Mouse (Mus musculus) lung, embryonic 16.5 days (tissue): ENCODE data around the gene Mical2. TPM values are rescaled to one million over a fixed set of nuclear protein-coding genes. Genes with fewer than 3 reads are reported as not detected.

Experiments
- ATAC-seq: fragments of 200-750 bp; cut with Nextera tagmentation; 2 replicates; pipeline ENCODE4 v1.8.0; 2017; ENCODE audit warnings: low read depth, mild to moderate bottlenecking, moderate library complexity
- H3K27ac ChIP-seq: fragments of 300-500 bp; sonication (generic); 2 replicates; pipeline ENCODE4 v1.5.1; 2014; ENCODE audit warnings: mild to moderate bottlenecking, control low read depth, low read length
- H3K27me3 ChIP-seq: fragments of 300-500 bp; sonication (generic); 2 replicates; pipeline ENCODE4 v1.6.1; 2014; ENCODE audit warnings: low read depth, low read length, mixed read lengths; ENCODE audit not compliant: control insufficient read depth, insufficient read depth
- H3K36me3 ChIP-seq: fragments of 300-500 bp; sonication (generic); 2 replicates; pipeline ENCODE4 v1.6.1; 2014; ENCODE audit warnings: low read length; ENCODE audit not compliant: control insufficient read depth, insufficient read depth
- H3K4me1 ChIP-seq: fragments of 300-500 bp; sonication (generic); replicated peaks from 2 replicates; pipeline ENCODE4 v1.6.1; 2014; ENCODE audit warnings: low read length, mixed read lengths; ENCODE audit not compliant: control insufficient read depth, insufficient read depth
- H3K4me2 ChIP-seq: fragments of 300-500 bp; sonication (generic); 2 replicates; pipeline ENCODE4 v1.6.1; 2014; ENCODE audit warnings: low read depth, low read length, control low read depth
- H3K4me3 ChIP-seq: fragments of 300-500 bp; sonication (generic); 2 replicates; pipeline ENCODE4 v1.5.1; 2014; ENCODE audit warnings: mild to moderate bottlenecking, low read length, control low read depth
- H3K9ac ChIP-seq: fragments of 300-500 bp; sonication (generic); 2 replicates; pipeline ENCODE4 v1.6.1; 2014; ENCODE audit warnings: low read length, control low read depth
- H3K9me3 ChIP-seq: fragments of 300-500 bp; sonication (generic); 2 replicates; pipeline ENCODE4 v1.6.1; 2016; ENCODE audit warnings: low read length; ENCODE audit not compliant: control insufficient read depth
- WGBS: fragments of 180-500 bp; shearing (Covaris S2); extraction: QIAGEN DNeasy Blood & Tissue Kit; methylation state at CpG from one replicate; pipeline ENCODE4 v1.1.7; 2014; 5-methylcytosine and 5-hydroxymethylcytosine counted together
- polyA plus RNA-seq: library from polyadenylated mRNA; unstranded; fragments of >200 nt; fragmentation: Nextera tagmentation; extraction: Ambion mirVana; gene quantifications from 2 replicates; pipeline ENCODE4 v1.2.1, GENCODE M21; 2015

Gene Mical2
- polyA plus RNA-seq, 1 experiment from 2014 or later, result 27.3 TPM

DNA sequence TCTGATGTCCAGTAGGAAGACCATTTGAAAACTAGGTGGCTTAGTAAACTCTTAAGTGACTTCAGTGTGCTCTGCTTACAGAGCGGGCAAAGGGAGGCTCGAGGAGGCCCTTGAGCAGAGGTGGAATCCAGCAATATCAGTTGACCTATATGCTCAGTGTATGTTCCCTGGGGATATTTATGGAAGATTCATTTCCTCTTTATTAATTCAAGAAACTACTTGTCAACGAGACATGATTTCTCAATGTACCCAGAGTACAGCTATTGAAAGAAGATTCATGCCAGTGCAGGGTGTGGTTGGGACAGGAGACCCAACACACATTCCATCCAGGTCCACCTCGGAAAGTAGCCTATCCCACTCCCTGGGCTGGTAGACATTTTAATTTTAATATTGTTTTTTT lies 231.7 kb downstream of the Mical2 start:
- Histone ChIP-seq H3K4me1 (peaks cover 30% of the 10 kb centered on the region), H3K9ac (no peak overlapping the region), H3K4me3 (no peak overlapping the region), H3K4me2 (no peak overlapping the region), H3K27me3 (no peaks in the 10 kb centered on the region), H3K36me3 (no peaks in the 10 kb centered on the region), H3K27ac (no peak overlapping the region), H3K9me3 (no peaks in the 10 kb centered on the region)
- ATAC-seq, result no peak
- WGBS, result 68% methylated on average over 4 of the region's 4 CpGs

DNA sequence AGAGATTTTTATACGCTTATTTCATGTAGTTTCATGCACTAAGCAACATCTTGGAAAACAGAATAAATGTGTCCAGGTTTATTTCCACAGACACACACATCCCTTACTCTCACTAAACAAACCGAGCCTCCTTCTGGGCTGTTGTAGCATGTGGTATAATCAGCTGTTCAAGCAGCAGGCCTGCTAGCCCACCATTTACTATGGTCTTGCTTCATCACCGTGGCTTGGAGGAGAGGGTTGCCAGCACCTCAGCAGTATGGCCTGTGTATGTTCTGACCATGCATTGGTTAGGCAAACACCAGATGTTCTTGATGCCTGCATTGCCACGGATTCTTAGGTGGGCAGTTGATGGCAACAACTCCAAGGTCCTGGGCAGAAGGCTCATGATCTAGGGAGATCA lies 232.3 kb downstream of the Mical2 start:
- H3K4me2 ChIP-seq, result no peak overlapping the region

DNA sequence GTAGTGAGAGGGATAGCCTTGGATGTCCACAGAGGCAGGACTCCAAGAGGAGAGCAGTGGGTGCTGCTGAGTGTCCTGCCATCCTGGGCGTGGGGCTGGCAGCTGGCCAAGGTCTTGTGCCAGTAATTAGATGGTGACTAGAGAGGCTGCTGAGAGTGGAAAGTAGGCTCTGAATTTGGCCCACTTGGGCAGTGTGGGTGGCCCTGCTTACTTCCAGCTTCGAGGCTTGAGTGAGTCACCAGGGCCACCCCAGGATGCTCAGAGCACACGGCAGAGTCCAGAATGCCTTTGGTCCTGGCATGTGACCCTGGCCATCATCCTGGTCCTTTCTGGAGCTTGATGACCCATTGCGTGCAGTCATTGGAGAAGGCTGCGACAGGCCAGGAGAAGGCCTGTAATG lies 232.8 kb downstream of the Mical2 start:
- Histone ChIP-seq H3K27ac (no peak overlapping the region), H3K36me3 (no peaks in the 10 kb centered on the region), H3K4me3 (no peak overlapping the region), H3K4me1 (peaks cover 38% of the 10 kb centered on the region), H3K9ac (no peak overlapping the region), H3K9me3 (no peaks in the 10 kb centered on the region), H3K27me3 (no peaks in the 10 kb centered on the region), H3K4me2 (no peak overlapping the region)
- WGBS, result 60% methylated on average over 5 of the region's 5 CpGs
- ATAC-seq, result no peak

More for the DNA sequence above, 232.3 kb downstream of the Mical2 start:
- no peak for ATAC-seq
- Histone ChIP-seq H3K9me3 (no peaks in the 10 kb centered on the region), H3K4me1 (peaks cover 35% of the 10 kb centered on the region), H3K27me3 (no peaks in the 10 kb centered on the region), H3K36me3 (no peaks in the 10 kb centered on the region), H3K27ac (no peak overlapping the region), H3K4me3 (no peak overlapping the region), H3K9ac (no peak overlapping the region)
- 84% methylated on average over 4 of the region's 4 CpGs for WGBS

Other genes starting within 250 kb of the Mical2 start
- 64.6 and 71.5 TPM in 2 replicates for gene Usp47, start 202.4 kb upstream of the Mical2 start, polyA plus RNA-seq
- gene Dkk3, start 66.8 kb upstream of the Mical2 start, polyA plus RNA-seq, result 45.5 and 48.2 TPM in 2 replicates
- 113 and 115 TPM in 2 replicates for gene Parva, start 201.6 kb downstream of the Mical2 start, polyA plus RNA-seq